Mouse (Mus musculus) CH12.LX (cell line): ENCODE measurements around the gene Adam1b. TPM values are rescaled to one million over a fixed set of nuclear protein-coding genes. Genes with fewer than 3 reads are reported as not detected.

Source experiments
- DNase-seq: peaks from one replicate; pipeline ENCODE4 v3.0.0-alpha.2; 2013; ENCODE audit errors: extremely low read depth
- H3K27ac ChIP-seq: 2 replicates; pipeline ENCODE4 v1.5.1; 2012; ENCODE audit warnings: low read depth, mild to moderate bottlenecking, control low read depth, moderate library complexity; ENCODE audit not compliant: insufficient read depth
- H3K27me3 ChIP-seq: replicated peaks from 2 replicates; pipeline ENCODE3; 2012; ENCODE audit warnings: inconsistent platforms
- H3K36me3 ChIP-seq, 2 experiments: replicated peaks in 1 of 2; 2 replicates each; pipeline versions ENCODE3 to v1.6.1; 2012; ENCODE audit warnings: inconsistent platforms in 1 of 2, low read length in 1 of 2, mild to moderate bottlenecking in 1 of 2, mixed read lengths in 1 of 2, moderate library complexity in 1 of 2; ENCODE audit not compliant: control insufficient read depth in 1 of 2, insufficient read depth in 1 of 2
- H3K4me1 ChIP-seq, 2 experiments: 2 replicates each; pipeline ENCODE4 v1.6.1; 2012; ENCODE audit warnings: inconsistent platforms in 1 of 2, moderate library complexity in 1 of 2; ENCODE audit not compliant: insufficient read depth in 2 of 2, control insufficient read depth in 1 of 2
- H3K4me2 ChIP-seq: 2 replicates; pipeline ENCODE4 v1.6.1; 2012; ENCODE audit warnings: low read depth, mild to moderate bottlenecking, control low read depth; ENCODE audit not compliant: poor library complexity, insufficient read depth, severe bottlenecking
- H3K4me3 ChIP-seq, 3 experiments: fragments of 150-350 bp in 1 of 3; sonication (generic) in 1 of 3; replicated peaks in 1 of 3; 2 replicates each; pipeline versions ENCODE3 to v1.5.1; 2011 to 2012; ENCODE audit warnings: low read depth in 2 of 3, low read length in 2 of 3, mild to moderate bottlenecking in 2 of 3, moderate library complexity in 2 of 3, control low read depth in 1 of 3, improper control_type of control experiment in 1 of 3, inconsistent platforms in 1 of 3, mixed read lengths in 1 of 3; ENCODE audit not compliant: poor library complexity in 1 of 3
- H3K79me2 ChIP-seq: replicated peaks from 2 replicates; pipeline ENCODE4 v1.6.1; 2012; ENCODE audit warnings: mild to moderate bottlenecking, moderate library complexity; ENCODE audit not compliant: control insufficient read depth, poor library complexity, insufficient read depth, severe bottlenecking; ENCODE audit errors: extremely low read depth
- H3K9ac ChIP-seq: 2 replicates; pipeline ENCODE4 v1.6.1; 2012; ENCODE audit warnings: low read depth, mild to moderate bottlenecking, control low read depth, moderate library complexity; ENCODE audit not compliant: insufficient read depth
- H3K9me3 ChIP-seq: replicated peaks from 2 replicates; pipeline ENCODE3; 2012; ENCODE audit warnings: low read length, inconsistent platforms, mixed read lengths
- BHLHE40 ChIP-seq: IDR thresholded peaks from 2 replicates; pipeline ENCODE4 v1.6.1; 2011; ENCODE audit warnings: mild to moderate bottlenecking, low read depth, low read length, improper control_type of control experiment
- CHD2 ChIP-seq: IDR thresholded peaks from 2 replicates; pipeline ENCODE4 v1.6.1; 2011; ENCODE audit warnings: low read length, improper control_type of control experiment
- CTCF ChIP-seq, 2 experiments: IDR thresholded peaks in 1 of 2; conservative IDR thresholded peaks in 1 of 2; 2 replicates each; pipeline ENCODE4 v1.5.1; 2011 to 2012; ENCODE audit warnings: low read depth in 2 of 2, low read length in 2 of 2, improper control_type of control experiment in 1 of 2, inconsistent platforms in 1 of 2, mild to moderate bottlenecking in 1 of 2, moderate library complexity in 1 of 2
- HCFC1 ChIP-seq: IDR thresholded peaks from 2 replicates; pipeline ENCODE4 v1.6.1; 2012; ENCODE audit warnings: low read depth, mild to moderate bottlenecking, inconsistent platforms, low read length, improper control_type of control experiment
- JUN ChIP-seq: IDR thresholded peaks from 2 replicates; pipeline ENCODE4 v1.6.1; 2011; ENCODE audit warnings: low read depth, mild to moderate bottlenecking, low read length, improper control_type of control experiment, moderate library complexity; ENCODE audit not compliant: insufficient read depth
- KAT2A ChIP-seq: IDR thresholded peaks from 2 replicates; pipeline ENCODE4 v1.6.1; 2012; ENCODE audit warnings: low read length, improper control_type of control experiment, inconsistent platforms; ENCODE audit not compliant: insufficient replicate concordance
- MXI1 ChIP-seq: IDR thresholded peaks from 2 replicates; pipeline ENCODE4 v1.6.1; 2011; ENCODE audit warnings: mild to moderate bottlenecking, low read depth, low read length, improper control_type of control experiment
- USF1 ChIP-seq: IDR thresholded peaks from 2 replicates; pipeline ENCODE4 v1.6.1; 2014; ENCODE audit warnings: low read depth, mild to moderate bottlenecking, inconsistent platforms, low read length, improper control_type of control experiment
- dilution Hi-C: fragments of 300-500 bp; cut with MboI; formaldehyde crosslinking; loops from 2 replicates; pipeline ENCODE4 v1.14.3; 2020; ENCODE audit warnings: low sequenced_read_pairs; ENCODE audit not compliant: extremely low pct_unique_long_range_greater_than_20kb, extremely low pct_ligation_motif_present
- in situ Hi-C: fragments of 300-500 bp; cut with MboI; formaldehyde crosslinking; loops from 3 replicates; pipeline ENCODE4 v1.14.3; 2019; ENCODE audit warnings: low sequenced_read_pairs, low pct_ligation_motif_present, low pct_unique_long_range_greater_than_20kb, mixed read lengths
- polyA plus RNA-seq: library from polyadenylated mRNA; unstranded; fragments of >175 nt; gene quantifications from 2 replicates; pipeline ENCODE4 v1.2.1, GENCODE M21; 2012; ENCODE audit warnings: low read depth; ENCODE audit not compliant: insufficient read length
- total RNA-seq, 2 experiments: library from RNA; depleted of rRNA; stranded (reverse); fragments of 300-350 nt in 1 of 2; fragments of >200 nt in 1 of 2; gene quantifications; 2 replicates each; pipeline ENCODE4 v1.2.3; 2012 to 2014

Gene Adam1b
- total and polyA plus RNA-seq, 3 experiments = 0.04 TPM; not detected in 2

DNA sequence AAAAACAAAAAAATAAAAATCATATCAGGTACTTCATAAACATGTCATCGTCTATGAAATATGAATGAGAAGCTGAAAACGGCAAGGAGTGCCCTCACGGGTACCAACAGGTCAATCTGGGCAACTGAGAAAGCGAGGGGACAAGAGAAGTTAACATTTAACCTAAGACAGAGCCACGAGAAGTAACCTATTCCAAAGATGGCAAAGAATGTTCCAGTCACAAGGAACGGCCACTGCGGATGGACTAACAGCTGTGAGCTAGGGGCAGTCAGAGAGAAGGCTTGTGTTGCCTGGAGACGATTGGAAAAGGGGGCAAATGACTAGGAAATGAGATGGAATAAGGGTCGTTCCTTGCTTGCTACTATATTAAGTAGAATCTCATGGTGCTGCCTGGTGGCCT, 52.8 kb downstream of the Adam1b start:
- peaks cover 11 to 63% of the 10 kb centered on the region in 2 experiments for H3K4me1 ChIP-seq
- peaks cover 25% of the 10 kb centered on the region for H3K79me2 ChIP-seq
- H3K4me2 ChIP-seq = peak overlapping the region; percentile 59
- dilution Hi-C loops (no loop called here), in situ Hi-C loops (no loop called here)
- H3K27me3 ChIP-seq = no peaks in the 10 kb centered on the region
- H3K4me3 ChIP-seq = peak overlapping the region; percentile 34 to 42 (median 34)
- peak overlapping the region; percentile 91 for H3K27ac ChIP-seq
- TF ChIP-seq CHD2 (no peak), USF1 (no peak), BHLHE40 (no peak), CTCF (conservative IDR thresholded peaks at IDR 0.05 in 1 of 2, IDR thresholded peaks at IDR 0.05 in 1 of 2; ENCODE audit: low read depth in 2 of 2, low read length in 2 of 2) (no peak), MXI1 (peak; percentile 6; the same call in 1 of the 2 replicates), HCFC1 (no peak), KAT2A (no peak), JUN (no peak)
- H3K9me3 ChIP-seq = peaks cover 2% of the 10 kb centered on the region
- H3K9ac ChIP-seq = peak overlapping the region; percentile 10; the same call in 1 of the 2 replicates
- peaks cover 37 to 55% of the 10 kb centered on the region in 2 experiments for H3K36me3 ChIP-seq
- no peak for DNase-seq

Other genes starting within 250 kb of the Adam1b start
- 41.8 and 42.3 TPM in 2 replicates for gene Trafd1, start 117.8 kb downstream of the Adam1b start, total RNA-seq (2012; rRNA removed)
- 31.7 and 34.0 TPM in 2 replicates for gene Trafd1, start 117.8 kb downstream of the Adam1b start, total RNA-seq (2014; rRNA removed)
- 52.8 and 52.9 TPM in 2 replicates for gene Trafd1, start 117.8 kb downstream of the Adam1b start, polyA plus RNA-seq
- 41.3 and 44.1 TPM in 2 replicates for gene Naa25, start 105.5 kb downstream of the Adam1b start, total RNA-seq (2012; rRNA removed)
- gene Naa25, start 105.5 kb downstream of the Adam1b start, total RNA-seq (2014; rRNA removed) = 53.1 and 59.7 TPM in 2 replicates
- 60.3 and 66.0 TPM in 2 replicates for gene Naa25, start 105.5 kb downstream of the Adam1b start, polyA plus RNA-seq
- 2.3 and 2.5 TPM in 2 replicates for gene Tmem116, start 51.5 kb downstream of the Adam1b start, total RNA-seq (2012; rRNA removed)
- 0.97 and 1.3 TPM in 2 replicates for gene Tmem116, start 51.5 kb downstream of the Adam1b start, total RNA-seq (2014; rRNA removed)
- 2.5 and 3.2 TPM in 2 replicates for gene Tmem116, start 51.5 kb downstream of the Adam1b start, polyA plus RNA-seq
- 252 and 297 TPM in 2 replicates for gene Erp29, start 50.9 kb downstream of the Adam1b start, total RNA-seq (2012; rRNA removed)
- 204 and 243 TPM in 2 replicates for gene Erp29, start 50.9 kb downstream of the Adam1b start, total RNA-seq (2014; rRNA removed)
- 258 and 286 TPM in 2 replicates for gene Erp29, start 50.9 kb downstream of the Adam1b start, polyA plus RNA-seq
- gene Adam1a, start 42.0 kb upstream of the Adam1b start, total RNA-seq (2012; rRNA removed) = 1.6 and 1.8 TPM in 2 replicates
- gene Adam1a, start 42.0 kb upstream of the Adam1b start, total RNA-seq (2014; rRNA removed) = 1.2 and 2.2 TPM in 2 replicates
- gene Adam1a, start 42.0 kb upstream of the Adam1b start, polyA plus RNA-seq = 1.3 TPM in 2 replicates
- 0.13 TPM in 1 of 2 replicates, not detected in the other for gene Gm42878, start 42.0 kb upstream of the Adam1b start, total RNA-seq (2012; rRNA removed)
- gene Gm42878, start 42.0 kb upstream of the Adam1b start, total RNA-seq (2014; rRNA removed) = 0.58 and 1.0 TPM in 2 replicates
- gene Gm42878, start 42.0 kb upstream of the Adam1b start, polyA plus RNA-seq = not detected in 2 replicates
- gene Mapkapk5, start 42.5 kb upstream of the Adam1b start, total RNA-seq (2012; rRNA removed) = 48.3 and 62.6 TPM in 2 replicates
- 84.8 and 106 TPM in 2 replicates for gene Mapkapk5, start 42.5 kb upstream of the Adam1b start, total RNA-seq (2014; rRNA removed)
- gene Mapkapk5, start 42.5 kb upstream of the Adam1b start, polyA plus RNA-seq = 82.9 and 90.7 TPM in 2 replicates
- gene Aldh2, start 90.4 kb upstream of the Adam1b start, total RNA-seq (2012; rRNA removed) = 56.2 and 73.9 TPM in 2 replicates
- gene Aldh2, start 90.4 kb upstream of the Adam1b start, total RNA-seq (2014; rRNA removed) = 58.9 and 66.0 TPM in 2 replicates
- 139 and 143 TPM in 2 replicates for gene Aldh2, start 90.4 kb upstream of the Adam1b start, polyA plus RNA-seq
- 2.9 and 4.1 TPM in 2 replicates for gene Acad12, start 115.5 kb upstream of the Adam1b start, total RNA-seq (2012; rRNA removed)
- 2.3 and 3.0 TPM in 2 replicates for gene Acad12, start 115.5 kb upstream of the Adam1b start, total RNA-seq (2014; rRNA removed)
- gene Acad12, start 115.5 kb upstream of the Adam1b start, polyA plus RNA-seq = 1.9 and 2.7 TPM in 2 replicates
- 2.2 and 4.2 TPM in 2 replicates for gene Acad10, start 157.1 kb upstream of the Adam1b start, total RNA-seq (2012; rRNA removed)
- 2.4 and 2.7 TPM in 2 replicates for gene Acad10, start 157.1 kb upstream of the Adam1b start, total RNA-seq (2014; rRNA removed)
- 2.1 and 2.7 TPM in 2 replicates for gene Acad10, start 157.1 kb upstream of the Adam1b start, polyA plus RNA-seq
- 23.7 and 27.4 TPM in 2 replicates for gene Brap, start 157.1 kb upstream of the Adam1b start, total RNA-seq (2012; rRNA removed)
- 29.0 and 33.3 TPM in 2 replicates for gene Brap, start 157.1 kb upstream of the Adam1b start, total RNA-seq (2014; rRNA removed)
- gene Brap, start 157.1 kb upstream of the Adam1b start, polyA plus RNA-seq = 28.0 and 29.8 TPM in 2 replicates
- gene Atxn2, start 207.9 kb upstream of the Adam1b start, total RNA-seq (2012; rRNA removed) = 8.3 and 8.5 TPM in 2 replicates
- gene Atxn2, start 207.9 kb upstream of the Adam1b start, total RNA-seq (2014; rRNA removed) = 5.9 and 7.7 TPM in 2 replicates
- gene Atxn2, start 207.9 kb upstream of the Adam1b start, polyA plus RNA-seq = 40.5 and 58.4 TPM in 2 replicates